Mouse (Mus musculus) kidney, adult 8-10 months (tissue): ENCODE measurements around the gene Phf10.
A peak's percentile ranks its signal among the peaks of the same experiment; 100 is the strongest.
"Not testable (repeated sequence)": the region's sequence is repeated elsewhere in the genome, so short reads cannot be mapped to it uniquely, and the experiment has no call there.

Experiments
- DNase-seq, 2 experiments: peaks; one replicate each; pipeline ENCODE4 v3.0.0; 2022

Phf10 gene

GRCm38 (mm10) chr17:14943009-14943728 is 17.9 kb downstream of the Phf10 start, which contains the start of the genes Wdr27 and 1600012H06Rik:
Wdr27 (minus strand) TSS chr17:14943158.
1600012H06Rik (plus strand) TSS chr17:14943184.
- DNase-seq = peak; percentile 98

DNA sequence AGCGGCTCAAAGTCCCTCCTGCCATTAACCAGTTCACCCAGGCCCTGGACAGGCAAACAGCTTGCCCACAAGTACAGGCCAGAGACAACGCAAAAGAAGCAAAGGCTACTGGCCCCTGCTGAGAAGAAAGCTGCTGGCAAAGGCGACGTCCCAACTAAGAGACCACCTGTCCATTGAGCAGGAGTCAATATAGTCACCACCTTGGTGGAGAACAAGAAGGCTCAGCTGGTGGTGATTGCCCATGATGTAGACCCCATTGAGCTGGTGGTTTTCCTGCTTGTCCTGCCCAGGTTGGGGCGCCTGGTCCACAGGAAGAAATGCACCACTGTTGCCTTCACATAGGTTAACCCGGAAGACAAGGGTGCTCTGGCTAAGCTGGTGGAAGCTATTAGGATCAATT is 18.9 kb downstream of the Phf10 start:
- DNase-seq = not testable (repeated sequence)

- DNase-seq = no peak
These were observed 25.1 kb downstream of the Phf10 start for GRCm38 (mm10) chr17:14935841-14936605.

GRCm38 (mm10) chr17:14935280-14935679 is 25.8 kb downstream of the Phf10 start:
- DNase-seq = not testable (repeated sequence)

DNA sequence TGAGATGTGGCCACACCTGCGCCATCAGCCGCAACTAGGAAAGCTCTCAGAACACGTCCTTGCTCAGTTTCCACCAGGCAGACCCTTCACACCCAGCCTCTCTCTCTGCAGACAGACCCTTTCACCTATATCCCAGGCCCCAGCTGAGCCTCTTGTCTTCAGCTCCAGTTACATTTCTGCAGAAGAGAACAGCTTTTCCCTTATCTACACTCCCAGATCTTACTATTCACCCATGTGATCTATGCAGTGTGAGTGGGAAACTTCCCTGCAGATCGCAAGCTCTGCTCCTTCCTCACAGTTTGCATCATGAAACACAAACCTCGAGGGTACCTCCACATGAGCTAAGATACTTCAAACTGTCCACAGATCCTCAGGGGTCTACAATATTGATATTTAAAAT is 29.6 kb downstream of the Phf10 start:
- no peak for DNase-seq

- no peak for DNase-seq
These were observed 30.4 kb downstream of the Phf10 start for GRCm38 (mm10) chr17:14930697-14931096.

DNA sequence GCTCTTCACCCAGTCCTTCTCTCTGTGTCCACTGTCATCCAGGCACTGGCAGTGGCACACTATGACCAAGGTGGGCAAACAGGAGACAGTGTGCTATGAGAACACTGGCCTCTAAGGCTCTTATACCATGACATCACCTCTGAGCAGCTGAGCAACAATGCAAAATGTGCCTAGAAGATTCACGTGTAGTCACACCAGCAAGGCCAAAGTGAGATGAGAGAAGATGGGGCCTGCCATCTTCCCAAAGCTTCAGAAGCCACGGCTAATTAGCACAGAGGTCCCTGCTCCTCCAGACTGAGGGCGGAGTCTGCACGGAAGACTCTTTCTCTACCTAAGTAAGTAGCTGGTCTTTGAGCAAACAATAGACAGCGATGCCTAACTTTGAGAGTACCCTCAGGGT is 32.4 kb downstream of the Phf10 start:
- no peak for DNase-seq

GRCm38 (mm10) chr17:14927644-14928218 is 33.3 kb downstream of the Phf10 start:
- no peak for DNase-seq

GRCm38 (mm10) chr17:14921582-14921981 is 39.5 kb downstream of the Phf10 start:
- DNase-seq = no peak

DNA sequence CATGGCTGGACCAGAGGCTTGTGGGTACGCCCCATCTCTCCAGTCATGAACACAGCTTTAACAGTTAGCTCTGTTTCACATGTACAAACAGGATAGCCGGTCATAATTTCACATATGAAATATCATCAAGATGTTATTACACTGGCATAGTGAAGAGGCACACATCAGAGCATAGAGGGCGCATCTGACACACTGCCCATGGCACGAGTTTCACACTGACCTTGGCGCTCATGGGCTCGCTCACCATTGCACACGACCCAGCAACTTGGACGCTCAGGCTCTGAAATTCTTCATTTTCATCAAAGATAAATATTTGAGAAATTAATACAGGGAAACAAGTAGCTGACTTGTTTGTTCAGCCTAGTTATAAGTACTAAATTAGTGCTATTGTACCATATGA is 43.2 kb downstream of the Phf10 start:
- no peak for DNase-seq

- no peak for DNase-seq
These were observed 46.7 kb downstream of the Phf10 start for GRCm38 (mm10) chr17:14914401-14914800.

- no peak for DNase-seq
These were observed 48.1 kb downstream of the Phf10 start for GRCm38 (mm10) chr17:14912981-14913380.

DNA sequence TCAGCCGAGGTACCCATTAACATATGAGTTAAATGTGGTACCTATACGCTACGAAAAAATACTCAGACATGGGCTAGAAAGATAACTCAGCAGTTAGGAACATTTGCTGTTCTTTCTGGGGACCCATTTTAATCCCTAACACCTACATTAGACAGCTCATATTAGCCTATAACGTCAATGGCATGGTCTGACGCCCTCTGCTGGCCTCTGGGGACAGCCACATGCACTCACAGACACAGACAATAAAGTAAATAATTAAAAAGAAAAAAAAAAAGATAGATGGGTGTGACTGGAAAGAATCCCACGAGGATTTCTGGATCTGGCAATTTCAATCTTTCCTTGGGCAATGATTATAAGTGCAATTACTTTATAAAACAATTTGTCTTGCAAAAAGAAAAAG is 48.7 kb downstream of the Phf10 start:
- no peak for DNase-seq

- DNase-seq = no peak
These were observed 50.3 kb downstream of the Phf10 start for GRCm38 (mm10) chr17:14910771-14911170.

DNA sequence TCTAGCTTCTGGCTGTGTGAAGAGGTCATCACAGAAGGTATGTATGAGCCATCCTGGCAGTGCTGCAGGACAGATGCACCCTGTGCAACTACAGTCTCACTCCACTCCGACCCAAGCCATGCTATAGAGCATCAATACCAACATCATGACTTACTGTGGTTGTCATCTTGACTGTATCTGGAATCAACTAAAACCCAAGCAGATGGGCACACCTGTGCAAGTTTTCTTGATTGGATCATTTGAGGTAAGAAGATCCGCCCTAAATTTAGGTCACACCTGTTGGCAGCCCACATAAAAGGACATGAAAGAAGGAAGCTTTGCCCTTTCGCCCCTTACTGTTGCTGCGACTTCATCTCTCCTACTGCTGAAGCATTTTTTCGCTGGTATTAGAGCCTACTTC is 51.7 kb downstream of the Phf10 start:
- no peak for DNase-seq

DNA sequence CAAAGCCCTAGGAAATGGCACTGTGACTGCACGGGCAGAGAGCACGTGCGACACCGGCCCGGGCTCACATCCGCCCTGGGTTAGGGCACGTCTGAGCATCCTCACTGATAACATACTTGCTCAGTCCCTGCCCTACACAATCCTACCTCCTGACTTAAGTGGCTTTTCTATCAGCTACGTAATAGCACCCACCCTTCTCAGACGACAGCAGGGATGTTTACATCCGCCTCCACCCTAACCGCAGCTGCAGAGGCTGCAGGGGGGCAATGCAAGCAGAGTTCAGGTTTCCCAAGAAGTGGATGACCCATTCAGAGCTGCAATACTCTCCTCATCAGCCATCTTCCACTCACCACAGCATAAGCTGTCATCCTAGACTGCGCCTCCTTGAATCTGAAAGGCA is 53.9 kb downstream of the Phf10 start:
- no peak for DNase-seq

DNA sequence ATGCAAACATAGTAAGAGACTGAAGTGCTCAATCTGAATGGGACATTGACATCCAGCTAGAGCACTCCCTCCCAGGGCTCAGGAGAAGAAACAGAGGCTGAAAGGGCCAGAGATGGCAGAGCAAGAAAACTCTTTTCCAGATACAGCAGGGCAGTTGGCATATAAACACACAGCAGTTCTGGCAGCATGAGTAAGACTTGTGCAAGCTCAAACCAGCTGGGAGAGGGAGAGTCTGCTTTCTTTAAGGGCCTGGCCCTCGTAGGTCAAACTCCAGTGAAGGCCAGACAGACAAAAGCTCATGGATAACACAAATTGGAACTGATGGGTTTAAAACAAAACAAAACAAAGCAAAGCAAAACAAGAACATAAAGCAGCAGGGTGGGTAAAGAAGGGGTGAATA is 54.5 kb downstream of the Phf10 start:
- no peak for DNase-seq

DNA sequence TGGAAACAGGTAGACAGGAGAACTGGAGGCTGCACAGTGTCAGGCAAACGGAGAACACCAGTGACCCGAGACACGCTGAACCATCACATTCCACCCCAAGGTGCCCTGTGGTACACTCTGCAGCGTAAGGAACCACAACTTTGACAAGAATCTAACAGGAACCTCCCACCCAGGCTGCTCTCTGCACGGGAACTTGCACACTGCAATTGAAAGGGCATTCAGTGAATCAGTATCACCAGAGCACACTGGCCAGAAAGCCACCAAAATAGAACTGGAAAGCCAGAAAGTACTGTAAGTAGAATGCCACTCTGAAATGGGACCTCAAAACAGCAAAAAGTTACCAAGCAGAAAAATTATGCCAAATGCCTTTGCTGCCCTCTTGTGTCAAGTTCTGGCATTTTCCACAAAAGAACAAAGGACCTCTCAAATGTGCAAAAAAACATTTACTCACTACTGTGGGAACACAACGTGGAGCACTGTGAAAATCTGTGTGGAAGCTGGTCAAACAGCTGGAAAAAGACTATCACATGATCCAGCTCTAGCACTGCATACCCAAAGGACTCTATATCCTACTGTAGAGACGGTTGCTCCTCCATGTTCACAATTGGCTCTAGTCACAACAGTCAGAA is 56.3 kb downstream of the Phf10 start:
- peak; percentile 26 to 69 for DNase-seq

GRCm38 (mm10) chr17:14904206-14904605 is 56.9 kb downstream of the Phf10 start:
- DNase-seq = no peak

DNA sequence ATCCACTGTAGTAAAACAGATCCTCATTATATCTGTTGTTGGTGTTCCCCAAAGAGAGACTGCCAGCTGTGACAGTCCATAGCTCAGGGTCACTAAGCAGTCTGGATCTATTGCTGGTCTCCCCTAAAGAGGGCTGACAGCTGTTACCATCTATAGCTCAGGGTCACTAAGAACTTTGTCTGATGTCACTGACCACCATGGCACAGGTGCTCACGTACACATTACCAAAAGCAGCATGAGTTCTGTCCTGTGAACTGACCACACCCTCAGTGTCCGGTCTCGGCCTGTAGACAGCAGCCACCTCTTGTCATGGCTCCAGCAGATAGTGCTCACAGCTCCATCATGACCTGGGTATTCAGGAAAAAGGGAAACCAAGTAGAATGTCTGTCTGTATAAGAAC is 57.9 kb downstream of the Phf10 start:
- DNase-seq = no peak

GRCm38 (mm10) chr17:14898972-14899371 is 62.1 kb downstream of the Phf10 start:
- DNase-seq = no peak

GRCm38 (mm10) chr17:14895058-14895457 is 66.0 kb downstream of the Phf10 start:
- DNase-seq = not testable (repeated sequence)
